Mouse (Mus musculus) G1E (cell line): ENCODE data around the gene Robo2.

Experiments
- CTCF ChIP-seq: IDR thresholded peaks from 2 replicates; pipeline ENCODE4 v1.5.1; 2012; ENCODE audit warnings: low read depth, low read length, inconsistent platforms, mixed read lengths
- GATA1 ChIP-seq: IDR thresholded peaks from 2 replicates; pipeline ENCODE4 v1.6.1; 2012; ENCODE audit warnings: borderline replicate concordance, low read length, inconsistent platforms, mixed read lengths

DNA sequence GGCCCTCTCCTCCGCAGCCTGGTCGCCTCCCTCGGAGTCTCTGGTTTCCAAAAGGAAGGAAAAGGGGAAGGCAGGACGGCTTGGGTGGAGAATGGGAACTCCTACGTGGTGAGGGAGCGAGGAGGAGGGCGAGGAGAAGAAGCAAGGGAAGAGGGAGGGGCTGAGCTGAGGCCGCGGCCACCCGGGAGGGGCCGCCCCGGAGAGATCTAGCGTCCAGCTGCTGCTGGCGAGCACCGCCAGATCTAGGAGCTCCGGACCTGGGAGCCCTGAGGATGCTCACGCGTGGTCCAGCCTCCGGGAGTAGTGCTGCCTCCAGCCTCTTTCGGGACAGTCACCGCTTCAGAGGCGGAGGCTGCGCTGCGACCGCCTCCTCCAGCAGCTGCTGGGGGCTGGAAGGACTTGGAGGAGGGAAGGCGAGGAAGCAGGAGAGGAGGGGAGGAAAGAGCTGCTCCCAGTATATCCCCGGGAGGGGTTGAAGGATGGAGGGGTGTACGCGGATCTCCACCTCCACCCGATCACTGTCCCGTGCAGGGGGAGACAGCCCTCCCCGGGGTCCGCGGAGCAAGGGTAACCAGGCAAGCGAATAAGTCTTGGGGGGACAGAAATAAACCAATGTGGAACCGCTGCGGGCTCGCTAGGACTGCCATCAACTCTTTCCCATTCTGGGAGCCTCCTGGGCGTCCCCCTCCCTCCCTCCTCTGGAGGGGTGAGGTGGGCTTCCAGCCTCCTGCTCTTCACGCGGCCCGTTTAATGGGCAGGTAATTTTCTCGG, at the start of gene Robo2:
- TF ChIP-seq CTCF (no peak), GATA1 (no peak)
